Mouse (Mus musculus): ENCODE data around the gene Mc3r.

The Mc3r gene

GRCm38 (mm10) chr2:172299126-172299921 is 51.0 kb downstream of the Mc3r start:
- DNase-seq = no peak
